Mouse (Mus musculus) lung, postnatal 10 days (tissue): ENCODE measurements around the gene Pde6c.

Experiments used
- DNase-seq: peaks from one replicate; pipeline ENCODE4 v3.0.0; 2021

The Pde6c gene

DNA sequence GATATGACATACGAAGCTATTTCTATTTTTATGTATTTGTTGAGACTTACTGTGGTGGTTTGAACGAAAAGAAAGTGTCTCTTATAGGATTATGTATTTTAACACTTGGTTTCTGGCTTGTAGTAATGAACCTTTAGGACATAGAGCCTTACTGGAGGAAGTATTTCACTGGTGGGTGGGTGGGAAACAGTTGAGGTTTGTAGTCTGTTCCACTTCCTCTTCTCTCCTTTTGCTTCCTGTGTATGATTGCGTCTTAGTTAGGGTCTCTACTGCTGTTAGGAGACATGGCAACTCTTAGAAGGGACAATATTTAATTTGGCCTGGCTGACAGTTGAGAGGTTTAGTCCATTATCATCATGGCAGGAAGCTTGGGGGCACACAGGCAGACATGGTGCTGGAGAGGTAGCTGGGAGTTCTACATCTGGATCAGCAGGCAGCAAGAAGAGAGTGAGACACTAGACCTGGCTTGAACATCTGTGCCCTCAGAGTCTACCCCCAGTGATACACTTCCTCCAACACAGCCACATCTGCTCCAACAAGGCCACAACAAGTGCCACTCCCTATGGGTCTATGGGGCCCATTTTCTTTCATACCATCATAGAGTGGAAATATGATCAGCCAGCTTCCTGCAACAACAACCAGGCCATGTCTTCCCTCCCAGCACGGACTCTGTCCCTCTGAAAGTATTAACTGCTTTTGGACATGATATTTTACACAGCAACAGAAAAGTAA lies 11.1 kb downstream of the Pde6c start:
- DNase-seq: no peak

DNA sequence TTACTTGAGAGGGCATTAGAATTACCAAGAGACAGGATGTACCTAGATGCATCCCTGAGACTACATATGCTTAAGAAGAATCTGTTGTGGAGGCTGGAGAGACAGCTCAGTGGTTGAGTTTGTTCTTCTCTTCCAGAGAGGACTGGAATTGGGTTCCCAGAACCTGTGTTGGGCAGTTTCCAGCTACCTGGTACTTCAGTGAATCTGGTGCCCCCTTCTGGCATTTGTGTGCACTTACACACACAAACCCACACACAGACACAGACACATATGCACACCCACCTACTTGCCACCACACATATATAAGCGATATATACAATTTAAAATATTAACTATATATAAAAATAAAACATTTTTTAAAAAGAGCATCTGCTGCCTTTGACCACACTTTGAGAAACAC lies 23.7 kb downstream of the Pde6c start:
- DNase-seq: no peak

DNA sequence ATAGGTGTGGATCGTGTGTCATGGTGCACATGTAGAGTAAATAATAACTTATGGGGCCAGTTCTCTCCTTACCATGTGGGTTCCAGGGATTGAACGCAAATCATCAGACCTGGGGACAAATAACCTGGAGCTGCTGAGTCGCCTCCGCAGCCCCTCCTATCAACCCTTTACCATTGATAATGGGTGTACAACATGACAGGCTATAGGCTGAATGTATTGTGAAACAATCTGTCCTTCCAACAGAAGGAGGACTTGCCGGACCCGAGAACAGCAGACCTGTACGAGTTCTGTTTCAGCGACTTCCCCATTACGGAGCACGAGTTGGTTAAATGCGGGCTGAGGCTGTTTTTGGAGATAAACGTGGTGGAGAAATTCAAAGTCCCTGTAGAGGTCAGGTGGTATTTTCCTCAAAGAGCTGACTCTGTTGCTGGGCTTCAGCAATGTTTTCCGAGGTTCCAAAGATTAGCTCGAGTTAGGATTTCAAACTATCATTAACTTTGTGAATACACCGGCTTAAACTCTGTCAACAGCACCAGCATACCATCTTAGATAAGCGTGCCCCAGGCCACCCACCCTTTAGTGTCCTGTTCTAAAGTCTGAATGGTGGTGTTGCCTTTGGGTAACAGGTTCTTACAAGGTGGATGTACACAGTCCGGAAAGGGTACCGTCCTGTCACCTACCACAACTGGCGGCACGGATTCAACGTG lies 29.2 kb downstream of the Pde6c start:
- no peak for DNase-seq

DNA sequence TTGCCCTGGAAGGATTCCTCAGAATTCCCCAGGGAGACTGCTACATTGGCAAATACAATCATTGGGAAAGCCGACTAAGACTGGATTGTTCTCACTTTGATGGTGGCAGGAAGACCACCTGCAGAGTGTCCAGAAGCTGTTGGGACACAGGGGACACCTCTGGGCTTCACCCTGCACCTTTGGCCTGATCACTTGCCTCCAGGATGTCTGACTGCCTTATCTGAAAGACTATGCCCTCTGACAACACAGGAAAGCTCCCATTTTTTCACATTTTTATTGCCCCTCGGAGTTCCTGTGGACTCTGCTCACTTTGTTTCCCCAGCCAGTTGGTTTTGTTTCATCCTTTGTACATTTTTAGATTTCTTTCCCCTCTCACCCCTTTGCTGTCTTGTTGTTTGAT lies 32.1 kb downstream of the Pde6c start:
- DNase-seq: no peak

DNA sequence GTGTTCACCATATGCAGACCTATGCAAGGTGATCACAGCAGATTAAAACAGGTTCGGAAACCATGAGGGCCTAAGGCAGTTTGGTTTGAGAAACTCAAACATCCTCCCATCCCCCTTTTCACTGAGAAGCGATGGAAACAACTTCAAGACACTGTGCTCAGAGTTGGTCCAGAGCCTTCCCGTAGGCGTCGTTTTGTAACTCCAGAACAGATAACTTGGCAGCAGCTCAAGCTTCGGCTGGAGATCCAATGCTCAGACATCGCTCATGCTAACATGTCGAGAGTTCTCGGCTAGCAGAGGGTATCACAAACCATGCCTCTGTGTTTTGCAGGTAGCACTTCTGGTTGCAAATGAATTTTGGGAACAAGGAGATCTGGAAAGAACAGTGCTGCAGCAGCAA lies 47.1 kb downstream of the Pde6c start:
- no peak for DNase-seq

DNA sequence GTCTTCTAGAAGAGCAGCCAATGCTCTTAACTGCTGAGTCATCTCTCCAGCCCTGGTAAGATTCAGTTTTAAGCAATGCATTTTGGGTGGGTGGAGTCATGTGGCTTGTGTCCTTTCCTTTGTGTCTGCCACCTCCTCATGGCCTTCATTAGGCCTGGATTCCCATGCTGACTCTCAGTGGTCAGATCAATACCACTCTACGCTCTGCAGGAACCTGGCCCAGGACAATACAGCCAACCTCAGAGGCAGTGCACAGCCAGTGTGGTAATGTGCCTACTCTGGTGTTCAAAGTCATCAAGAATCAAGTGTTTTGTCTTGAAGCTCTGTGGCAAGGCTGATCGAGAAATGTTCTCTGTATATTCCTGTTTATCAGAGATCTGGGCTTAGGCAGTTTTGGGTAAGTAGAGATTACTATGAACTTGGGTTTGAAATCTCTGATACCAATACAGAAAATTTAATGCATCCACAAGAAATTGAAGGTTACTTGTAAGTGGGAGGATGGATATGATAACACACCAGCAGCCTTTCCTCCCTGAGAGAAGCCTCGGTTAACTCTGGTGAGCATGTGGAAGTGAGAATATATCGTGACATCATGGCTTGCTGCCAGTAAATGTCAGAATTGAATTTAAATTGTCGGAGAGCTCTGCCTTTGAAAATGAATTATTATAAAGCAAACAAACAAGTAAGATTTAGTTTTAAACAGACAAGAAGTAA lies 54.2 kb downstream of the Pde6c start:
- no peak for DNase-seq

DNA sequence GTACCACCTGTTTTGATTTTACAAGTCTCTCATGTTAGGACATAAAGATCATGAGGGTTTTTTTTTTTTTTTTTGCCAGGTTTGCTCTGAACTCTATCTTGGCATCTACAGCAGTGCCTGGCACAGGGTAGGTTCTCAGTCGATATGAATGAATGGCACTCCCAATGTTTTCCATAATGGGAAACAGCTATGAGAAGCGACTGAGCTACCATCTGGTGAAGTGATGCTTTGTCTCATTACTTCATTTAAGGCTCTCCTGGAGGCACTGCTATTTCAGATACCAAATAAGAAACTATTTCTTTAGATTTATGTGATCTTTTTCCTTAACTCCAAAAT lies 54.7 kb downstream of the Pde6c start:
- DNase-seq: no peak

DNA sequence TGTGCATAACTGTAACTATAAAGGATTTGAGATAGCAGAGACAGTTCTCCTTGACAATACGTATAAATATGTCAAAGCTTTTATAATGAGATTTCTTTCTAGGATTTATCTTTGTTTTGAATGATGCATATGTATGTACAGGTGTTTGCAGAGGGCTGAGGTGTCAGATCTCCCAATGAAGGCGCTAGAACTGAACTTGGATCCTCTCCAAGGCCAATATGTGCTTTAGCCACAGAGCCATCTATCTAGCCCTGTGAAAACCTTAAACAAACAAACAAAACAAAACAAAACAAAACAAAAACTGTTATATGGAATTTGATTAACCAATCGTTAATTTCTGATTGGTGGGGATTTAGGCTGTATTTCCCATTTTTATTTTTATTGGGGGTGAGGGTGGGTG lies 58.0 kb downstream of the Pde6c start:
- DNase-seq: no peak

DNA sequence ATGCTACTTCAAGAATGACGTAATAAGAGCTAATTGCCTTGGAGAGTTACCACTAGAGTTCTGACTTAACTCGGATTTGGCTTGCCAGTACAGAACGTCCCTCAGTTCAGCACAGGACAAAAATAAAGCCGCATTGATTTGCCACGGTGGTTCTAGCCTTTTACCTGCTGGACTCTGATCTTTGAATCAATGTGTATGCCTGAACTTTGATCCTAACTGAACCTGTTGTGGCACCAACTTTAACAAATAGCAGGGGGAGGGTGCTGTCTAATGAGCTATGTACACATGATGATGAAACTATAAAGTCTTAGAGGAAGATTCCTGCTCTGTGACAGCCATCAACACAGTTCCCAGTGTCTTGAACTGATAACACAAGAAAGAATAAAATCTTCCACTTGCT lies 58.9 kb downstream of the Pde6c start:
- DNase-seq: no peak

DNA sequence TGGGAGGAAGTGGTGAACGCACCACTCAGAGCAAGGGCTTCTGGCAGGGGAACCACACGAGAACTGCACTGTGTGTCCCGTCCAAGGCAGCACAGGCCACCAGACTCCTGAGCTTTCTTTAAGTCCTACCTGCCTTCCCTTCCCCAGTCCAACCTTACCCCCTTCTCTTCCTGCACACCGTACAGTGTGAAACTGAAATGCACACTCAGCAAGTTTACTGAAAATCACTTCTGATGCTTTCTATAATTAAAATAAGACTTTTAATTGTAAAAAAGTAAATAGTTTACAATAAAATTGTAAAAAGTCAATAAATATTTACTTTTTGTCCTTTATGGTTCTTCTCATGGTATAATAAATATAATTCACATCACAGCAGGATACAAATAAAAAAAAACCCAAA lies 62.7 kb downstream of the Pde6c start:
- DNase-seq: no peak

DNA sequence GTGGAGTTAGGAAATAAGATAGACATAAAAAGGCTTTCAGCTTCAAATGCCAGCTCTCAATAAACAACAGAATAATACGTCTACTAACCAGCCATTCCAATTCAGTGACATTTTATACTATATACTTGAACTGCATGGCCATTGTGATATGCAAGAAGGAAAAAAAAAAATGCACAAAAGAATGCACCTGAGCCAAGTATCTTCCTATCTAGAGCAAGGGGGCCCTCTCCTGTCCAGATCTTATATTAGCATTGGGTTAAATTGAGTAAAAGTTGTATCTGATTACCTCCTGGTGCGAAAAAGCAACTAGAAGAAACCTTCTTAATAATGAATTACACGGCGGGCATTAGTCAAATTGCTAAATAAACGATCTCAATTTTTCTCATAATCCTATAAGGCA lies 66.2 kb downstream of the Pde6c start:
- no peak for DNase-seq

DNA sequence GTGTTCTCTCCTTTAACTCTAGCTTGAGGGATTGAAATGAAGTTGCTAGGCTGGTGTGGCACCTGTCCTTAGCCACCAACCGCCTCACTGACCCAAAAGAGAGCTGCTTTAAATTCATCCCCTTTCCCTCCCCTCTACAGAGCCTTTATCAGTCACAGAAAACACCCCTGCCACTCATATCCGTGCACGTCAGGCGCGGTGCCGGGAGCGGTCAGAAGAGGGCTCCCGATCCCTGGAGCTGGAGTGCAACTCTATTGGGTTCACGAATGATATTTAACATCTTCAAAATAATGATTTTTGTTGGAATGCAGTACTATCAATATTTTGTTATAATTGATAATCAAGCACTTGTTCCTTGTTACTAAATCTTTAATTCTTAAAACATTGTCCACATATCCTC lies 74.1 kb downstream of the Pde6c start:
- no peak for DNase-seq

DNA sequence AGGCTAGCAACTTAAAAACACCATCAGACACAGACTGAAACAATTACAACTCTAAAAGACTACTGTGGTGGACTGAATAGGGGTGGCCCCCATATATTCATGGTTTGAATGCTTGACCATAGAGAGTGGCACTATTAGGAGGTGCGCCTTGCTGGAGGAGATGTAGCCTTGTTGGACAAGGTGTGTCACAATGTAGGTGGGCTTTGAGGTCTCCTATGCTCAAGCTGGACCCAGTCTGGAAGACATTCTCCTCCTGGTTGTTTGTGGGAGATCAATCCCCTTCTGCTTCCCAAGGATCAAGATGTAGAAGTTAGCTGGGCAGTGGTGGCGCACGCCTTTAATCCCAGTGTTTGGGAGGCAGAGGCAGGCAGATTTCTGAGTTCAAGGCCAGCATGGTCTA lies 85.1 kb downstream of the Pde6c start:
- DNase-seq: no peak

DNA sequence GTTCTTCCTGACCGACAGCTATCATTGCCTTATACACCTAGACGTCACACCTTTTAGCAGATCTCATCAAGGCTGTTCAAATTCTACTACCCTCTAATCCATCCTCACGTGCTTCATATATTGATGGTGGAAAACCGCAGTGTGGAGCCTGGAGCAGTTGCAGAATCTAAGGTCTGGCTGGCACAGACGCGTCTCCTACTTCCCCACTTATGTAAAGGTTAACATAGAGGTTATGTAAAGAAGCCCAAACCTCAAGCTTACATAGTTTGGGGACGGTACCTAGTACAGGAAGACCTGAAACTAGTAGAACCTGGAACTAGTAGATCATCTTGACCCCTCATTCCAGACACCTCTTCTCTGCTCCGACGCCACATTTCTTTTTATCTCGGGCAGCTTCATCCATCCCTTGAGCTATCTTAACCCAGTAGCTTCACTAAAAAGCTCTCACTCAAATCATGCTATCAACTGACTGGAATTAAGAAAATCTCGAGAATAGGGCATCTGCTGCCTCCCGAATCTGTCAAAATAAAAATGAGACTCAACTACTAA lies 90.8 kb downstream of the Pde6c start:
- no peak for DNase-seq

DNA sequence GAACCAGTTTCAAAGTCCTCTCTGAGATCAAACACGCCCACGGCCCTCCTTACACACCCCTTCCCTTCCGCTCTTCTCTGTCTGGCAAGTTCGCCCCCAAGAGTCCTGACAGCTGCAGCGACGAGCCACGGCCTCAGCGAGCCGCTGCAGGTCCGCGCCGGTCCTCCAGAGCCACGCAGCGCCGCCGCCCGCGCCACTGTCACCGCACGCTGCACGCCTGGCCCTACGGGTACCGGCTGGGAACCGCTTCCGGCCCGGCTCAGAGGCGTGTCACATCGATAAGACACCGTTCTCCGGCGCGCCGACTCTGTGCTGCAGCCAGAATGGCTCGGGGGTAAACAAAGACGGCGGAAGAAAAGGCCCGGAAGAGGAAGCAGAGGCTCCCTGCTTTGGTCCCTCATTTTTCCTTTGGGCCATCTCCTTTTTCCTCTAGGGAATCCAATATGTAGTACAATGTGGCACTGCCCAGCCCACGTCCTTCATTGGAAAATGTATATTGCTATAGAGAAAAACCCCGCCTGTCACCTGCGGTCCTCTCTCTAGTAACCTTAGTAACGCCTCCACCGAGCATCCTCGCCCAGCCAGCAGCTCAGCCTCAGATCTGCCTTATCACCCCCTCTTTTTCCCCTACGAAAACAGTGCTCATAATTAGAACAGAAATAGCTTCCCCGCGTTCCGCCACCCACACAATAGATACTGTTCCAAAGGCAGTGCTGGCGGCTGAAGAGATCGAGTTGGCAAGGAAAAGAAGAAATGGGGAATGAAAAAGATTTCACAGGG lies 91.5 kb downstream of the Pde6c start, which contains the start of gene Fra10ac1:
Fra10ac1 (minus strand) TSS at position 252 of the 780 bp plus-strand sequence.
- DNase-seq: peak; percentile 94

DNA sequence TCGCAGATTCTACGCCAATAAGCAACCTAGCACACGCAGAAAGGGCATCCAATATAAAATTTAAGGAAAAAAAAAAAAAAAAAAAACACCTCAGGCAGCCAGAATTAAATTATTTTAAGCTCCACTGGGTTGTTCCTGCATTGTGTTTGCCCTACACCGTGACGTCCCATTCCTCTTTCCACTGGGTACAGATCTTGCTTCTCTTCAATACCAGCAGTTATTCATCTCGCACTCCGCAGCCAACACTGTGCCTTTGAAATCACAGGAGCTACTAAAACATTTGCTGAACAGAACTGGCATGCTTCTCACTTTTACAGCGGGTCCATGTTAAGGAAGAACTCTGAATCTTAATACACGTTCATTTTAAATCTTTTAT lies 92.1 kb downstream of the Pde6c start:
- no peak for DNase-seq

DNA sequence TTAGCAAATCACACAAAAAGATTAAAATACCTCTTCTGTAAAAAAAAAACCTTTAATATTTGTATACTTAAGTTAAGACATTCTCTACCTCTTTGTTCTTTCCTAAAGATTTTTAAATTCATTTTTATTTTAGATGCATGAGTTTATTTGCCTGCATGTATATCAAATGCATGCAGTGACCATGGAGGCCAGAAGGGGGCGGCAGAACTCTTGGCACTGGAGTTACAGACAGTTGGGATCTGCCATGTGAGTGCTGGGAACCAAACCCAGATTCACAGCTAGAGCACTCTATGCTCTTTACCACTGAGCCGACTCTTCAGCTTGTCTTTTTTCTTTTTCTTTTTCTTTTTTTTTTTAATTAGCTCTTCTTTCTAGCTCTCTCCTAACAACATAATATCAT lies 96.1 kb downstream of the Pde6c start:
- no peak for DNase-seq

DNA sequence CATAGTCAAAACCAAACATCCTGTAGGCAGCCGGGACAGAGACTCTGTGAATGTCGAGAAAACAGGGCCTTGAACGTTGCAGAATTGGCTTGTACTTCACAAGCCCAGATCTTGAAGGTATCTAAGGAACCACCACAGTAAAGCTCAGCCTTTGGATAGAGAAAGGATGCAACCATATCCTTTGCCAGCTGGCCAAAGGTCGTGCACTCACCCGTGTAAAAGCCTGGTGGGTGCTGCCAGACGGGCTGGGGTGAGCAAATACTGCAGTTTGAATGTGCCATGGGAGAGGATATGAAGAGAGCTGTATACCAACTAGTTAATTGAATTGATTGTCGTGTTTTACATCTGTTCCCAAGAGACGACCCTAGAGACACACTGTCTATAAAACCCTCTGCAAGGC lies 99.5 kb downstream of the Pde6c start:
- no peak for DNase-seq

DNA sequence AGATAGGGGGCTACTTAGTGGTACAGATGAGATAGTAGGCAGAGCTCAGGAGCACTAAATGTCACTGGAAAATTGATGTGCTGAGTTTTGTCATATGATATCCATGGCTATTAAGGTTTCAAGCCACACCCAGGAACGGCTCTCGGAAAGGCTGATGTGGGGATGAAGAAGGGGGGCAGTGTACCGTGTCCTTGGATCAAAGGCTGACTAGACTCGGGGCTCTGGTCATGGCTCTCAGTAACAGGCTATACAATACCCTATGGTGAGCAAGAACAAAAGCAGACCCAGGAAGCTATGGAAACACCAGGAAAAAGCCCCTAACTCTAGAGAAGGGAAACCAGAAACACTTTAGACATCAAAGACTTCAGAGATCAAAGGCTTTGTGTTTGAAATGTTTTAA lies 99.9 kb downstream of the Pde6c start:
- DNase-seq: no peak
